Mouse (Mus musculus) brain, embryonic 14.5 days (tissue): ENCODE measurements around the gene Abcc1.

Experiments used
- CTCF ChIP-seq: fragments of 200-500 bp; IDR thresholded peaks from 2 replicates; pipeline ENCODE4 v1.5.1; 2012; ENCODE audit warnings: inconsistent platforms, mild to moderate bottlenecking, moderate library complexity, borderline replicate concordance; ENCODE audit not compliant: insufficient read depth, insufficient read length; ENCODE audit errors: extremely low read depth
- POLR2A ChIP-seq: fragments of 200-500 bp; IDR thresholded peaks from 2 replicates; pipeline ENCODE4 v1.6.1; 2012; ENCODE audit warnings: mild to moderate bottlenecking, inconsistent platforms, borderline replicate concordance; ENCODE audit not compliant: poor library complexity, insufficient read depth, insufficient read length, severe bottlenecking; ENCODE audit errors: extremely low read depth

- TF ChIP-seq POLR2A (no peak), CTCF (no peak)
These were observed 9.1 kb upstream of the Abcc1 start for GRCm38 (mm10) chr16:14352234-14352633.
